Mouse (Mus musculus): ENCODE results near the gene Rpusd3. TPM values are rescaled to one million over a fixed set of nuclear protein-coding genes. Genes with fewer than 3 reads are reported as not detected.

The Rpusd3 gene
- total RNA-seq (2021), result 10 to 100 TPM; 10.0 to 11.3 TPM
- long read RNA-seq, experiment 1, transcript Rpusd3-202 (9 exons, 1,269 nt), result major isoform, 9 of 11 reads
- long read RNA-seq, experiment 1, partial matches to known transcripts, result 0 of 11 reads
- long read RNA-seq, experiment 1, other reads (novel, unspliced or antisense), result 2 of 11 reads
- long read RNA-seq, experiment 2, transcript Rpusd3-202 (9 exons, 1,269 nt), result major isoform, 13 of 16 reads
- long read RNA-seq, experiment 2, partial matches to known transcripts, result 0 of 16 reads
- long read RNA-seq, experiment 2, other reads (novel, unspliced or antisense), result 3 of 16 reads

DNA sequence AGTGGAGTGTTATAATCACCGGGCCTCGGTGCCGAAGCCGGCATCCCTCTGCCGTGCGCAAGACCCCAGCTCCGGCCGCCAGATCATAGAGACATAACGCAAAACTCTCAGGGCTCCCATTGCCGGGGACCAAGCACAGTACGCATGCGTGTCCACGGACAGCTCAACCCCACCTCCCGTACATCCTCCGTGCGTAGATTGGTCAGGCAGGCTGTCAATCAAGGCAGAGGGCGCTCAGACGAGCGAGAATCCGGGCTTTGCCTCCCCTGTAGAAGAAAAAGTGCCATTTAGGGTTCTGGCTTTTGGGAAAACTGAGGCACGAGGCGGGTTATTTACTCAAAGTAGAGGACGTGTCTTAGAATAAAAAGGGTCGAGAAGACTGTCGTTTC lies at the start of gene Rpusd3:
TSS of gene Rpusd3 (minus strand) at position 142 of the 389 bp plus-strand sequence.
- peak; percentile 100 for DNase-seq

DNA sequence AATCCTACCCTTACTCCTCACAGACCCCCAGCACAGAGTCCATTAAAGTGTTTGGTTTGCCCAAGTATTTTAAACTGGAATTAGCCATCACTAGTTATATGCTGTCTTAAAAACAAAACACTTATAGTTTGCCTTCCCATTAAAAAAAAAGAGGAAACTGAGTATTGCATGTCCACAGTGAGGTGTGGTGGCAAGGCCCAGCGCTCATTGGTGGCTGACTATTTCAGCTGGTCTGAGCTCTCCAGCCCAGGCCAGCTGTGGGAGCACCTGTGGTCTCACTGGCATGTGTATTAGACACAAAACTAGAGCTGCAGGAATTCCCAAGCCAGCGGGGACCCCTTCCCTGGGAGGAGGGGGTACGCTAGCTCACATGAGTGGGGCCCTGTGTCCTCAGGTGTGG lies 49.4 kb upstream of the Rpusd3 start:
- no peak for DNase-seq

DNA sequence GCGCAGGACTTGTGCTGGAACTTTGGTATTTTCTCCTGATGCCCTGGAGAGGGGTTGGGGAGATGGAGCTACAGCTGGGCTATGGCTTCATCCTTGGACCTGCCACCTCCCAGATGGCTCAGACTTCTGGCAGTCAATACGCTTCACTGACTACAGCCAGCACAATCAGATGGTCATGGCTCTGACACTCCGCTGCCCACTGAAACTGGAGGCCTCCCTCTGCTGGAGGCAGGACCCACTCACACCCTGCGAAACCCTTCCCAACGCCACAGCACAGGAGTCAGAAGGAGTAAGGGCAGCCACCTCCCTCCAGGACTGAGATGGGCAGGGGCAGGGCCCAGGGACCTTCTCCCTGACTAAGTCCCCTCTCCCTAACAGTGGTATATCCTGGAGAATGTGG lies 46.5 kb upstream of the Rpusd3 start:
- DNase-seq, result no peak

- no peak for DNase-seq
Measured at GRCm38 (mm10) chr6:113464040-113464439, 44.9 kb upstream of the Rpusd3 start.

- DNase-seq, result no peak
Measured at GRCm38 (mm10) chr6:113458635-113459034, 39.5 kb upstream of the Rpusd3 start.

GRCm38 (mm10) chr6:113457952-113458534 lies 38.9 kb upstream of the Rpusd3 start, which contains the start of gene Il17re:
Gene Il17re (plus strand): TSS chr6:113458484.
- no peak for DNase-seq

GRCm38 (mm10) chr6:113455007-113455406 lies 35.9 kb upstream of the Rpusd3 start:
- DNase-seq, result no peak

DNA sequence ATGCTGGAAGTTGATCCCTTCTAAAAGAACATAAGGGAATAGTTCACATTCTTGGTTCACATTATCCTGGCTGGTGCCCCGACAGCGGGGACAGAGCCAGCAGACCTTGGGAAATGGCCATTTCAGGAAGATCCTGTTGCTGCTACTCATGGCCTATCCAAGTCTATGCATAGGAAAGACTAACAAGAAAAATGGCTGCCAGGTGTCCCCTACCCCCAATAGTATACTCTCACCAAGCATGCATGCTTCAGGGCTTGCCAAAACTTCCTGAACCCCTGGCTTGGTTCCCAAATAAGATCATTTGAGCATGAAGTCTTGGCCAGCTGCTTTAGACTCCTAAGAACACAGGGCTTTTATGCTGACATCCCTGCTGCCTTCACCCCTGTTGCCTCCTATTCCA lies 32.7 kb upstream of the Rpusd3 start:
- DNase-seq, result no peak

DNA sequence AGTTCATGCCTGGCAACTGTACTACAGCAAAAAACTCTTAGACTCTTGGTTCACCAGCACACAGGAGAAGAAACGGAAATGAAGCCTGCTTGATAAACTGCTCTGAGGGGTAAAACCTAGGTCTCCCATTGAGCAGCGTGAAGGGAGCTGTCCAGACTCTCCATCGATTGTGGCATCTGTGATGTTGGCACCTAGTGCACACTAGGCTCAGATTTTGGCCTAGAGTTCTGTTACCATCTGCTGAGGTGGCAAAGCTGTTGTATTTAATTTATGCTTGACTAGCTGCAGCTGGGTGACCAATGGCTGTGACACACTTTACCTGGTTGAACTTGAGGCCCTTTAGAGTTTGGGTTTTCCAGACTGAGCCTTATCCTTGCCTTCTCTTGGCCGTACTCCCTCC lies 28.5 kb upstream of the Rpusd3 start:
- DNase-seq, result no peak

GRCm38 (mm10) chr6:113444207-113444965 lies 25.2 kb upstream of the Rpusd3 start:
- DNase-seq, result no peak

DNA sequence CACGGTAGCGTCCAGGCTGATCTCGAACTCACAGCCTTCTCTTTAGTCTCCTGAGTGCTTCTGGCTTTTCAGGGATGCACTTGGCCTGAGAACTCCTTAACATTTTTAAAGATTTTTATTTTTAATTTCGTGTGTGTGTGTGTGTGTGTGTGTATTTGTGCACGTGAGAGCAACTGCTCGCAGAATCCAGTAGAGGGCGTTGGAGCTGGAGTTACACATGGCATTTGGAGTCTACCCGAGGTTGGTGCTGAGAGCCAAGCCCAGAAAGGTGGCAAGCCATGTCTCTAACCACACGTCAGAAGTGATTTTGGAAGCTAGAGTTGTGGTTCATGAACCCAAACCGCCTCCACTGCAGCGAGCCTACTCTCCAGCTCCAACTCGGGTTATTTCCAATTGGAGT lies 24.0 kb upstream of the Rpusd3 start:
- no peak for DNase-seq

DNA sequence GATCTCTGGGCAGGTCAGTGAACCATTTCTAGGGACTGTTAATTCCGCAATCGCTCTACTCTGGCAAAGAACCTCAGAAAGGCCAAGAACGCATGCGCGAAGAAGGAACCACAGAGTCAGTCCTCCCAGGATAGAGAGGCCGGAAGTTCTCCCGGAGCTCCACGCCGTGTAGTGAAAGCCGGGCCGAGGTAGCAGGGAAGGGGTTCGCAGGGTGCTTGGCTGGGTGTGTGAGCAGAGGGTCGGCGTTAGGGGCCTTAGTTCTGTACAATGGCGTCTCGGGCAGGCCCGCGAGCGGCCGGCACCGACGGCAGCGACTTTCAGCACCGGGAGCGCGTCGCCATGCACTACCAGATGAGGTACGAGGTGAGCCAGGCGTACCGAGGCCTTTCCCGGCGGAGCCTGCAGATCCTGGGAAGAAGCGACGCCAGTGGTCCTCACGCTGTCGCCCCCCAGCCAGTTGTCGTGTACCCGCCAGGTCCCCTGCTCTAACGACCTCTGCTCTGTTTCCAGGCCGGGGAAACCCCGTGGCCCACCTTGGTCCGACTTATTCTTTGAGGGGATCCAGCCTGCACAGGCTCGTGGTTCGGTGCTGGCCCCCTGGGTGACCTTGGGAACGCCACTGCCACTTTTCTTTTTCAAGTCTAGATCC lies 23.4 kb upstream of the Rpusd3 start, which contains the start of gene Jagn1:
TSS of gene Jagn1 (plus strand) at position 128 of the 649 bp plus-strand sequence.
- DNase-seq, result peak; percentile 83

DNA sequence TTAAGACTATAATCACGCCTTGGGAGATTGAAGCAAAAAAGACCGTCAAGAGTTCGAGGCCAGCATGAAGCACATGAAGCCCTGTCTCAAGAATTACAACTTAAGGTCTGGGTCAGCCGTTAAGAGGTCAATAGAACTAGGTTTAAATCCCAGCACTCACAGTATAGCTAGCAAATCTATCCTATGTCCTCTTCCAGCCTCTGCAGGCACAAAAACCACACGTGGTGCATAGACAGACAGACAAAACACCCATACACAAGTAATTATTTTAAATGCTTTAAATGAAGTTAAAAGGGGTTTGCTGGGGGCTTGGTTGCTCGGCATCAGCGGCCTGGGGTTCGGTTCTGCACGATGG lies 22.9 kb upstream of the Rpusd3 start:
- no peak for DNase-seq

- peak; percentile 73 for DNase-seq
Measured at GRCm38 (mm10) chr6:113441147-113441680, 22.1 kb upstream of the Rpusd3 start.

DNA sequence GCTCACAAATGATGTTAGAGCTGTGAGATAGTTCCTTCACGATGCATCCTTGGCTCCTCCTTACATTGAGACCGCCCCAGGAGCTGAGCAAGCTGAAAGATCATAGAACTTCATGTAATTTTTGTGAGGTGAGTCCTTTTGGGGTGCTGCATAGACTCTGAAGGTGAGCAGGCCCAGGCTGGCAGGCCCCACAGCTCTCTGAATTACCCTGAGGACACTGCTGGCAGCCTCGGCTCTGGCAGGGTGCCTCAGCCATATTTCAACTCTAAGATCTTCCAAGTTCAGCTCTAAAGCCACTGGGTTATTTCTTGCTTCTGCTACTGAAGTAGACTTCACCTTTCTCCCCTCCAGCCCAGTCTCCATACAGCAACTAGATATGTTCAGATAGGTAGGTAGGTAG lies 21.5 kb upstream of the Rpusd3 start:
- DNase-seq, result no peak

DNA sequence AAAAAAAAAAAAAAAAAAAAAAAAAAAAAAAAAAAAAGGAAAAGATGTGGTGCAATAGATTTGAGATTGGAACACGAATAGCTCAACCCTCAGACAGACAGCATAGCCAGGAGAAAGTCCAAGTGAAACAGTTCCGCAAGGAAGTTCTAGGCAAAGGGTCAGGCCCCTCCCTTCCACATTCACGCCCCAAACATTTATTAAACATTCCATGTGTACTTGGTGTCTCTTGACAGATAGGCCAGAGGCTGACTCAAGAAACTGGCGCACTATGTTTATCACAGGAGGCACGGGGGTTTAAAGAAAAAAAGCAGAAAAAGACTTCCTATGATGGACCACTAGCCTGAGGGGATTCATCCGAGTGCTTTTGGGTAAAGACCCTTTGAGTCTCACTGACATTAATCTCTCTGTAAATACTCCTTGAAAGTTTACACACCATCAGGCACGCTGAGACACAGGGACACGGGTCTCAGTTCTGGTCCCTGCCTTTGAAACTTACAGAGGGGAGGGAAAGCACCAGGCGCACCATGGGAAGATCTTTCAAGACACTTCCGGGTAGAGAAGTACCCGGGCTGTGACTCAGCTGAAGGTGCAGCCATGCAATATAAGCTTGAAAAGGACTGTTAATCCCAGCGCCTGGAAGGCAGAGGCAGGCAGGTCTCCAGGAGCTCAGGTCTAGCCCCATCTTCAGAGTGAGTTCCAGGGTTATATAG lies 19.7 kb upstream of the Rpusd3 start:
- DNase-seq, result no peak

DNA sequence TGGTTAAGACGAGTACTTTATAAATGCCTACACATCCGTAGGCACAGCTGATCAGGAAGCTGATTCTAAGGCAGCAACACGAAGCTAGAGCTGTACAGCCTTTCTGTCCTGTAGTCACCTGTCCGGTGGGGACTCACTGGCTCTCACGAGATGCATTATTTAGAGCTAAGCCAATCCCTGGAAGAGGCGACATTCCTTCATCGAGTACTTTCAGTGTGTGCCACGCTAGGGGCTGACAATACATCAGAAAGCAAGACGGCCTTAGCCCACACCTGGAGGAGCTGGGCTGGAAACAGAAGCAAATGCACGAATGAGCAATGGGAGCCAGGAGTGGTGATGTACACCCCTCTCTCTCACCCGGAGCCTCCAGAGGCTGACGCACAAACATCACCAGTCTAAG lies 18.0 kb upstream of the Rpusd3 start:
- no peak for DNase-seq

- no peak for DNase-seq
Measured at GRCm38 (mm10) chr6:113435664-113436205, 16.6 kb upstream of the Rpusd3 start, which contains the start of gene Cidec. Gene Cidec (minus strand): TSS chr6:113435760.

GRCm38 (mm10) chr6:113434691-113435090 lies 15.6 kb upstream of the Rpusd3 start:
- no peak for DNase-seq

- DNase-seq, result no peak
Measured at GRCm38 (mm10) chr6:113433661-113434060, 14.5 kb upstream of the Rpusd3 start.

DNA sequence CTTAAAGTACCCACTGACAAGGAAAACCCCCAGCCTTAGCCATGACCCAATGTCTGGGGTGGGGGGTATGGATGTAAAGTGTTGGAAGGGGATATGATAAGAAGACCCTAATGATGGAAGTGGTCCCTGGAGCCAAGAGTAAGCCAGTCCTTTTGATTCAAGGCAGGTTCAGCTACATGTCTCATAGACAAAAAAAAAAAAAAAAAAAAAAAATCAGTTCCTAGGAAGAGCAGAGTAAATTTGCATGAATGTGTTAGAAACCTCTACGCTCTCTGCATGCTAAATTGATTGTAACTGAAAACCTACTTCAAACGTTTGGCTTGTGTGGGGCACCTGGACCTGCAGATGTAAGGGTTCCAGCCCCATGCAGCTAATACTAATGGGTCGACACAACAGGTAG lies 12.7 kb upstream of the Rpusd3 start:
- DNase-seq, result no peak

DNA sequence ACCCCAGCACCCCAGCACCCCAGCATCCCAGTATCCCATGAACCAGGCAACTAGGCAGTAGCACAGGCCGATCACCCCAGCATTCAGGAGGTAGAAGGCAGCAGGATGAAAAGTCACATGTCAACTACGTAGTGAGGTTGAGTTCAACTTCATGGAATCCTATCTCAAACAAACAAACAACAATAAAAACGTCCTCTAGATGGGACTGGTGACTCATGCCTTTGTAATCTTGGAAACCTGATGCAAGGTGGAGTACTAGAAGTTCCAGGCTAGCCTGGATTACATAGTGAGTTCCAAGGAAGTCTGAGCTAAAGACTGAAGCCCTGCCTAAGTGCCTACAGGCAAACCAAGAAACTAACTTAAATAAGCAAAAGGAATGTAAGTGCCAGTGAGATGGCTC lies 11.7 kb upstream of the Rpusd3 start:
- no peak for DNase-seq
